10 mouse cellular contexts compared by ENCODE assay signal in the genomic region with DNA sequence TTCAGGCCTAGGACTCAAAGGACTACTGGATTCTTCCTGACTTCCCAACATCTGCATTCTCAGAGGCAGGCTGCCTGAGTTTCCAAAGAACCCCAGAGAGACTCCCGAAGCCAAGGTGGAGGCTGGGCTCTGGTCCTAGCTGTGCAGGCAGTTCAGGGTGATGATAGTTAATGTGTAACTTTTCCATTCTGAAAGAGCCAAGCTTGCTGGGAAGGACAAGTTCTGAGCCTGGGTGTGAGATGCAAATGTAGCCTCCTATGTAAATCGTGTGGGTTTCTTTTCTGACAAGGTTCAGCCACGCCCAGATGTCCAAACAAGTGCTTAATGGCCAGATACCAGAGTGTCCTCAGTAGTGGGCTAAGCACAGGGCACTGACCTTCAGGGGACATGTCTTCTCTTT. TPM values are rescaled to one million over a fixed set of nuclear protein-coding genes. Genes with fewer than 3 reads are reported as not detected.
DNase-seq lines count a peak whose midpoint lies in the region; ATAC-seq and TF ChIP-seq lines count a peak whose summit lies in the region.
"Had no signal": no experiment of that assay in that cellular context is flagged by ENCODE, and none has a peak within 500 bp of the region (broad histone marks: within the 10 kb centered on the region; RNA-seq: fewer than 3 reads in every experiment).

No protein-coding gene starts in this region.

- WGBS in hindbrain, embryonic 13.5 days, result 39% methylated on average over 3 of the region's 3 CpGs
- 51% methylated on average over 3 of the region's 3 CpGs for WGBS in hindbrain, postnatal 0 days

- H3K9ac ChIP-seq in hindbrain, embryonic 13.5 days, result no peak overlapping the region
- no peak overlapping the region for H3K9ac ChIP-seq in hindbrain, postnatal 0 days (replicated peaks; ENCODE audit: low read length)
- H3K9ac ChIP-seq: neural tube, embryonic 12.5 days had no signal

- no peaks in the 10 kb centered on the region for H3K9me3 ChIP-seq in hindbrain, embryonic 13.5 days
- no peaks in the 10 kb centered on the region for H3K9me3 ChIP-seq in hindbrain, postnatal 0 days (ENCODE audit: low read length)
- H3K9me3 ChIP-seq: neural tube, embryonic 12.5 days had no signal

- peaks cover 44% of the 10 kb centered on the region for H3K4me1 ChIP-seq in hindbrain, embryonic 13.5 days (replicated peaks)
- H3K4me1 ChIP-seq in hindbrain, postnatal 0 days (ENCODE audit: insufficient read depth, low read length), result peaks cover 5% of the 10 kb centered on the region

- no peak for TF ChIP-seq CTCF in hindbrain, postnatal 0 days (IDR thresholded peaks at IDR 0.05; ENCODE audit: low read depth)
- TF ChIP-seq CTCF in Patski (IDR thresholded peaks at IDR 0.05), result no peak

- DNase-seq in hindbrain, postnatal 0 days (ENCODE audit: low spot score), result no peak
- DNase-seq in Patski (ENCODE audit: low read depth, low spot score), result no peak
- DNase-seq in kidney, adult 8-10 months, result peak; percentile 84 to 91
- DNase-seq in adrenal gland, adult 8-10 months, result no peak
- no peak for DNase-seq in left cerebral cortex, adult 9 months (ENCODE audit: low spot score in 2 of 2)
- DNase-seq: cerebellum, adult 18-20 months had no signal

- CTCF ChIA-PET in Patski (lab: Charles Lee), result interaction anchor here (0.7 to 25.4 kb wide), 8 partner anchors 10 to 62 kb away, joined by 3 to 307 read pairs (median 6); a partner anchor contains a TSS

- POLR2A ChIA-PET in Patski (lab: Charles Lee), result interaction anchor here (1.3 to 3.1 kb wide), 4 partner anchors 10 to 57 kb away, joined by 4 to 19 read pairs (median 7); no protein-coding TSS in a partner anchor

- in situ Hi-C loops in Patski (cut with MboI; ENCODE audit: low pct_unique_long_range_greater_than_20kb), result no loop called here

- H3K4me3 ChIP-seq in hindbrain, embryonic 13.5 days, result no peak overlapping the region
- H3K4me3 ChIP-seq in hindbrain, postnatal 0 days (ENCODE audit: low read length), result no peak overlapping the region
- H3K4me3 ChIP-seq: neural tube, embryonic 12.5 days had no signal

- no peaks in the 10 kb centered on the region for H3K27me3 ChIP-seq in hindbrain, embryonic 13.5 days
- no peaks in the 10 kb centered on the region for H3K27me3 ChIP-seq in hindbrain, postnatal 0 days (ENCODE audit: insufficient read depth, low read length)
- H3K27me3 ChIP-seq in Patski, result no peaks in the 10 kb centered on the region
- H3K27me3 ChIP-seq: neural tube, embryonic 12.5 days had no signal

- H3K36me3 ChIP-seq in hindbrain, embryonic 13.5 days, result no peaks in the 10 kb centered on the region
- H3K36me3 ChIP-seq in hindbrain, postnatal 0 days (ENCODE audit: insufficient read depth, low read length), result no peaks in the 10 kb centered on the region
- H3K36me3 ChIP-seq: neural tube, embryonic 12.5 days had no signal

- no peak overlapping the region for H3K4me2 ChIP-seq in hindbrain, embryonic 13.5 days
- H3K4me2 ChIP-seq in hindbrain, postnatal 0 days (ENCODE audit: low read depth, low read length), result no peak overlapping the region
- H3K4me2 ChIP-seq: neural tube, embryonic 12.5 days had no signal

- peak overlapping the region; percentile 10; the same call in 1 of the 2 replicates for H3K27ac ChIP-seq in hindbrain, embryonic 13.5 days
- no peak overlapping the region for H3K27ac ChIP-seq in hindbrain, postnatal 0 days

- ATAC-seq in hindbrain, embryonic 13.5 days (ENCODE audit: low FRiP score), result no peak
- ATAC-seq in hindbrain, postnatal 0 days, result no peak
- ATAC-seq in Patski, result peak; percentile 29
- ATAC-seq in monocyte, adult 5-6 weeks (replicated peaks; ENCODE audit: insufficient number of reproducible peaks, low FRiP score, low TSS enrichment, poor library complexity, severe bottlenecking), result peak; percentile 38
- no peak for ATAC-seq in frontal cortex, adult (ENCODE audit: low TSS enrichment)

RNA-seq across cellular contexts. Expression of a gene that starts 28.5 kb away (rescaled TPM):
- 2,123 and 2,193 TPM in 2 replicates for polyA plus RNA-seq in hindbrain, embryonic 13.5 days (2015; fragmentation: Nextera tagmentation; extraction: Ambion mirVana)
- 619 and 723 TPM in 2 replicates for total RNA-seq in hindbrain, postnatal 0 days (2014; rRNA removed)
- polyA plus RNA-seq in hindbrain, postnatal 0 days (2015; fragmentation: Nextera tagmentation; extraction: Ambion mirVana), result 1,399 and 1,474 TPM in 2 replicates
- polyA plus RNA-seq in Patski (2021), result 2,326 TPM
- total RNA-seq in monocyte, adult 5-6 weeks (2017), result 2,048 to 2,960 TPM (median 2,606 TPM) in 3 replicates
- 100 to 1,000 TPM; 448 to 514 (median 510) TPM for total RNA-seq in adrenal gland, adult 8-10 months (2022)

Comparison
In these comparisons a context has a peak if more than half of its experiments do, and no peak if none do; other contexts are left out.
1. ATAC-seq: peak in Patski (single experiment) and monocyte, adult 5-6 weeks (single experiment); none in hindbrain, embryonic 13.5 days (single experiment), hindbrain, postnatal 0 days (single experiment) and frontal cortex, adult (single experiment).
2. DNase-seq: peak in kidney, adult 8-10 months (2 of 2); none in hindbrain, postnatal 0 days (single experiment), Patski (single experiment), adrenal gland, adult 8-10 months (single experiment) and left cerebral cortex, adult 9 months (0 of 2).